20 mouse cellular contexts compared by ENCODE assay signal in genomic region chr17:27077133-27077532, GRCm38 (mm10). TPM values are rescaled to one million over a fixed set of nuclear protein-coding genes. Genes with fewer than 3 reads are reported as not detected.
DNase-seq lines count a peak whose midpoint lies in the region; TF ChIP-seq lines count a peak whose summit lies in the region.
"Had no signal": no experiment of that assay in that cellular context is flagged by ENCODE, and none has a peak within 500 bp of the region (broad histone marks: within the 10 kb centered on the region; RNA-seq: fewer than 3 reads in every experiment).

No protein-coding gene starts in this region.

- no peak overlapping the region for H3K9ac ChIP-seq in liver, adult 2 months (ENCODE audit: low read depth, low read length)
- H3K9ac ChIP-seq: liver, embryonic 15.5 days; midbrain, embryonic 12.5 days had no signal

- intact Hi-C loops in gastrocnemius, adult 2 months (cut with DNase I) = no loop called here

- 99% methylated on average over 7 of the region's 7 CpGs for WGBS in liver, adult 2 months

- H3K27ac ChIP-seq in gastrocnemius, adult 2 months = no peak overlapping the region
- no peak overlapping the region for H3K27ac ChIP-seq in liver, adult 2 months (replicated peaks; ENCODE audit: insufficient read depth, low read depth, low read length)
- H3K27ac ChIP-seq: embryonic facial prominence, embryonic 10.5 days; heart, embryonic 10.5 days; liver, embryonic 15.5 days; macrophage; midbrain, embryonic 12.5 days had no signal

- no peaks in the 10 kb centered on the region for H3K4me1 ChIP-seq in liver, adult 2 months (ENCODE audit: control insufficient read depth, insufficient read depth, low read length)
- peaks cover 84% of the 10 kb centered on the region for H3K4me1 ChIP-seq in E14TG2a.4 (replicated peaks; ENCODE audit: low read depth, low read length)
- H3K4me1 ChIP-seq: midbrain, embryonic 12.5 days had no signal

- no peaks in the 10 kb centered on the region for H3K36me3 ChIP-seq in liver, adult 2 months (ENCODE audit: control insufficient read depth, insufficient read depth, low read length)
- peaks cover 59% of the 10 kb centered on the region for H3K36me3 ChIP-seq in E14TG2a.4 (ENCODE audit: insufficient read depth, low read length)
- H3K36me3 ChIP-seq: embryonic facial prominence, embryonic 10.5 days; liver, embryonic 15.5 days; midbrain, embryonic 12.5 days had no signal

- TF ChIP-seq CTCF in gastrocnemius, adult 2 months (IDR thresholded peaks at IDR 0.05) = peak; percentile 4; the same call in 1 of the 2 replicates
- TF ChIP-seq CTCF in liver, adult 2 months (IDR thresholded peaks at IDR 0.05; ENCODE audit: low read depth, low read length) = peak; percentile 24; the same call in 1 of the 2 replicates
- peak; percentile 82 for TF ChIP-seq CTCF in E14TG2a.4 (conservative IDR thresholded peaks at IDR 0.05; ENCODE audit: low read length)
- peak; percentile 23; the same call in 1 of the 2 replicates for TF ChIP-seq CTCF in brain, embryonic 14.5 days (IDR thresholded peaks at IDR 0.05; ENCODE audit: borderline replicate concordance, extremely low read depth, insufficient read depth, insufficient read length)

- no peak for DNase-seq in gastrocnemius, adult 2 months
- no peak for DNase-seq in gastrocnemius, postnatal 10 days
- DNase-seq in liver, adult 2 months (ENCODE audit: extremely low read depth, low read depth, low spot score) = no peak
- no peak for DNase-seq in liver
- DNase-seq in brain, embryonic 14.5 days (ENCODE audit: low read depth) = no peak
- DNase-seq in adrenal gland, postnatal 36 days = no peak
- DNase-seq in heart, adult 11 months = no peak
- DNase-seq: cerebellum, adult 11 months; cerebellum, postnatal 25 days; gastrocnemius, postnatal 14 days; layer of hippocampus, adult 9-11 months; right cerebral cortex, adult 18-20 months; thymus, adult 2 months had no signal

- no peak for TF ChIP-seq POLR2A in liver, adult 2 months (IDR thresholded peaks at IDR 0.05; ENCODE audit: extremely low read depth, insufficient read depth, low read length)
- TF ChIP-seq POLR2A in brain, embryonic 14.5 days (IDR thresholded peaks at IDR 0.05; ENCODE audit: borderline replicate concordance, extremely low read depth, insufficient read depth, insufficient read length, poor library complexity, severe bottlenecking) = no peak

- H3K9me3 ChIP-seq in E14TG2a.4 (ENCODE audit: low read length) = no peaks in the 10 kb centered on the region
- H3K9me3 ChIP-seq: midbrain, embryonic 12.5 days had no signal

- no peaks in the 10 kb centered on the region for H3K79me2 ChIP-seq in liver, adult 2 months (ENCODE audit: control insufficient read depth, insufficient read depth, low read length)

- H3K27me3 ChIP-seq in liver, adult 2 months (ENCODE audit: control insufficient read depth, insufficient read depth, low read length) = no peaks in the 10 kb centered on the region
- no peaks in the 10 kb centered on the region for H3K27me3 ChIP-seq in E14TG2a.4 (ENCODE audit: insufficient read depth, low read length)
- H3K27me3 ChIP-seq: liver, embryonic 15.5 days had no signal

- no peak overlapping the region for H3K4me3 ChIP-seq in gastrocnemius, adult 2 months
- H3K4me3 ChIP-seq in liver, adult 2 months (ENCODE audit: insufficient read depth, low read depth, low read length) = no peak overlapping the region
- no peak overlapping the region for H3K4me3 ChIP-seq in E14TG2a.4 (replicated peaks; ENCODE audit: low read length)
- H3K4me3 ChIP-seq: embryonic facial prominence, embryonic 10.5 days; erythroblast, embryonic 14.5 days; heart, embryonic 10.5 days; liver, embryonic 15.5 days; midbrain, embryonic 12.5 days had no signal

RNA-seq across cellular contexts. Expression of gene Itpr3, which starts 20.0 kb away (rescaled TPM):
- 1 to 10 TPM; 1.9 to 2.1 TPM for total RNA-seq in gastrocnemius, adult 2 months (2021)
- 1 to 10 TPM; 6.3 to 7.2 TPM for total RNA-seq in gastrocnemius, postnatal 10 days (2021)
- 1.1 and 1.5 TPM in 2 replicates for total RNA-seq in liver, adult 2 months (2014; rRNA removed)
- polyA plus RNA-seq in liver, adult 2 months (2012; rRNA removed) = 0.76 and 1.0 TPM in 2 replicates
- 1.4 and 3.4 TPM in 2 replicates for polyA plus RNA-seq in brain, embryonic 14.5 days (2012; rRNA removed)
- 1 to 10 TPM; 5.9 to 6.3 TPM for total RNA-seq in adrenal gland, postnatal 36 days (2021)

RNA-seq across cellular contexts. Expression of gene Bak1, which starts 48.3 kb away (rescaled TPM):
- total RNA-seq in gastrocnemius, adult 2 months (2021) = 10 to 100 TPM; 15.5 to 20.1 TPM
- total RNA-seq in gastrocnemius, postnatal 10 days (2021) = 10 to 100 TPM; 26.5 to 30.5 TPM
- 5.1 and 5.6 TPM in 2 replicates for total RNA-seq in liver, adult 2 months (2014; rRNA removed)
- 21.6 and 23.1 TPM in 2 replicates for polyA plus RNA-seq in liver, adult 2 months (2012; rRNA removed)
- polyA plus RNA-seq in brain, embryonic 14.5 days (2012; rRNA removed) = 31.0 and 35.1 TPM in 2 replicates
- 10 to 100 TPM; 29.3 to 42.4 TPM for total RNA-seq in adrenal gland, postnatal 36 days (2021)

RNA-seq across cellular contexts. Expression of gene Uqcc2, which starts 56.6 kb away (rescaled TPM):
- 100 to 1,000 TPM; 405 to 424 TPM for total RNA-seq in gastrocnemius, adult 2 months (2021)
- 100 to 1,000 TPM; 300 to 343 TPM for total RNA-seq in gastrocnemius, postnatal 10 days (2021)
- 115 and 135 TPM in 2 replicates for total RNA-seq in liver, adult 2 months (2014; rRNA removed)
- polyA plus RNA-seq in liver, adult 2 months (2012; rRNA removed) = 78.9 and 101 TPM in 2 replicates
- 242 and 333 TPM in 2 replicates for polyA plus RNA-seq in brain, embryonic 14.5 days (2012; rRNA removed)
- 100 to 1,000 TPM; 245 to 370 TPM for total RNA-seq in adrenal gland, postnatal 36 days (2021)

Comparison
In these comparisons a context has a peak if more than half of its experiments do, and no peak if none do; other contexts are left out.
1. CTCF ChIP-seq: peak in every context shown above with its lines; median percentile 82 in E14TG2a.4; 24 in liver, adult 2 months; 23 in brain, embryonic 14.5 days; 4 in gastrocnemius, adult 2 months.